Mouse (Mus musculus): ENCODE results near the gene F2rl1.

GRCm38 (mm10) chr13:95521029-95521428 lies 4.0 kb downstream of the F2rl1 start:
- TF ChIP-seq BHLHE40 (IDR thresholded peaks at IDR 0.05; ENCODE audit: borderline replicate concordance, low read depth, low read length) (no peak), POLR2A (IDR thresholded peaks at IDR 0.05; ENCODE audit: control insufficient read depth in 1 of 2, insufficient read depth in 1 of 2, low read depth in 1 of 2, low read length in 2 of 2, poor library complexity in 1 of 2) (no peak), GATA1 (IDR thresholded peaks at IDR 0.05; ENCODE audit: low read depth, low read length) (no peak), CTCF (IDR thresholded peaks at IDR 0.05 in 2 of 3, conservative IDR thresholded peaks at IDR 0.05 in 1 of 3; ENCODE audit: control insufficient read depth in 1 of 3, insufficient read depth in 1 of 3, low read depth in 2 of 3, low read length in 3 of 3, poor library complexity in 1 of 3, severe bottlenecking in 1 of 3) (no peak), MEF2A (IDR thresholded peaks at IDR 0.05; ENCODE audit: extremely low read depth, insufficient replicate concordance, low read depth, low read length, poor library complexity, severe bottlenecking) (no peak), E2F4 (IDR thresholded peaks at IDR 0.05; ENCODE audit: borderline replicate concordance, low read depth, low read length) (no peak), MAFK (IDR thresholded peaks at IDR 0.05; ENCODE audit: borderline replicate concordance, low read depth, low read length) (no peak), SMC3 (IDR thresholded peaks at IDR 0.05; ENCODE audit: low read depth, low read length) (no peak), CHD2 (IDR thresholded peaks at IDR 0.05; ENCODE audit: low read length) (no peak), HCFC1 (IDR thresholded peaks at IDR 0.05; ENCODE audit: low read depth, low read length) (no peak), POLR2AphosphoS5 (IDR thresholded peaks at IDR 0.05; ENCODE audit: borderline replicate concordance, low read depth, low read length) (no peak), MAZ (IDR thresholded peaks at IDR 0.05; ENCODE audit: low read depth, low read length) (no peak)

All from MEL (cell line).